Mouse (Mus musculus) urinary bladder, postnatal 36 days (tissue): Measurements from ENCODE around the gene Syt13.
A peak's percentile ranks its signal among the peaks of the same experiment; 100 is the strongest.

ENCODE experiments used
- DNase-seq, 2 experiments: peaks; one replicate each; pipeline ENCODE4 v3.0.0; 2022; ENCODE audit warnings: low spot score in 2 of 2, mixed read lengths in 1 of 2

Gene Syt13

GRCm38 (mm10) chr2:92964345-92964744 is 49.4 kb downstream of the Syt13 start:
- DNase-seq = no peak

GRCm38 (mm10) chr2:92966257-92966656 is 51.4 kb downstream of the Syt13 start:
- DNase-seq = no peak

GRCm38 (mm10) chr2:92967032-92967838 is 52.3 kb downstream of the Syt13 start:
- DNase-seq = no peak

- DNase-seq = no peak
Observed at GRCm38 (mm10) chr2:92967839-92968166, 52.9 kb downstream of the Syt13 start.

GRCm38 (mm10) chr2:92971069-92971468 is 56.2 kb downstream of the Syt13 start:
- no peak for DNase-seq

GRCm38 (mm10) chr2:92971536-92971935 is 56.6 kb downstream of the Syt13 start:
- no peak for DNase-seq

- DNase-seq = no peak
Observed at GRCm38 (mm10) chr2:92972071-92972470, 57.2 kb downstream of the Syt13 start.

- no peak for DNase-seq
Observed at GRCm38 (mm10) chr2:92973646-92974045, 58.7 kb downstream of the Syt13 start.

GRCm38 (mm10) chr2:92975031-92975790 is 60.3 kb downstream of the Syt13 start:
- no peak for DNase-seq

GRCm38 (mm10) chr2:92980165-92980564 is 65.3 kb downstream of the Syt13 start:
- no peak for DNase-seq

- DNase-seq = no peak
Observed at GRCm38 (mm10) chr2:92982591-92983272, 67.8 kb downstream of the Syt13 start.

GRCm38 (mm10) chr2:92983273-92983620 is 68.3 kb downstream of the Syt13 start:
- no peak for DNase-seq

- DNase-seq = no peak
Observed at GRCm38 (mm10) chr2:92984321-92985108, 69.6 kb downstream of the Syt13 start.

- DNase-seq = no peak
Observed at GRCm38 (mm10) chr2:92985171-92985570, 70.3 kb downstream of the Syt13 start.

GRCm38 (mm10) chr2:92985600-92985999 is 70.7 kb downstream of the Syt13 start:
- no peak for DNase-seq

GRCm38 (mm10) chr2:92987108-92987618 is 72.3 kb downstream of the Syt13 start:
- no peak for DNase-seq

GRCm38 (mm10) chr2:92987901-92988631 is 73.2 kb downstream of the Syt13 start:
- DNase-seq = peak; percentile 28 to 64

GRCm38 (mm10) chr2:92989593-92989992 is 74.7 kb downstream of the Syt13 start:
- no peak for DNase-seq

- DNase-seq = no peak
Observed at GRCm38 (mm10) chr2:92991976-92992375, 77.1 kb downstream of the Syt13 start.

GRCm38 (mm10) chr2:93005028-93005427 is 90.1 kb downstream of the Syt13 start:
- no peak for DNase-seq
